Mouse (Mus musculus): Measurements from ENCODE around the gene Fam111a. TPM values are rescaled to one million over a fixed set of nuclear protein-coding genes. Genes with fewer than 3 reads are reported as not detected.
A peak's percentile ranks its signal among the peaks of the same experiment; 100 is the strongest.

Fam111a gene
- polyA plus RNA-seq, 1 experiment = 1.4 TPM

- Histone ChIP-seq H3K4me1 (ENCODE audit: control insufficient read depth, insufficient read depth, low read length) (no peaks in the 10 kb centered on the region), H3K4me3 (ENCODE audit: insufficient read depth, low read length) (0 out of 2 replicates have a peak overlapping the region, but pooled peaks have one; percentile 4), H3K27ac (ENCODE audit: insufficient read depth, low read length) (no peak overlapping the region)
- TF ChIP-seq POLR2A (IDR thresholded peaks at IDR 0.05; ENCODE audit: extremely low read depth, insufficient read depth, low read length) (no peak), CTCF (IDR thresholded peaks at IDR 0.05; ENCODE audit: extremely low read depth, insufficient read depth, low read length) (no peak)
Observed at GRCm38 (mm10) chr19:12574012-12574407, 28.5 kb downstream of the Fam111a start.

DNA sequence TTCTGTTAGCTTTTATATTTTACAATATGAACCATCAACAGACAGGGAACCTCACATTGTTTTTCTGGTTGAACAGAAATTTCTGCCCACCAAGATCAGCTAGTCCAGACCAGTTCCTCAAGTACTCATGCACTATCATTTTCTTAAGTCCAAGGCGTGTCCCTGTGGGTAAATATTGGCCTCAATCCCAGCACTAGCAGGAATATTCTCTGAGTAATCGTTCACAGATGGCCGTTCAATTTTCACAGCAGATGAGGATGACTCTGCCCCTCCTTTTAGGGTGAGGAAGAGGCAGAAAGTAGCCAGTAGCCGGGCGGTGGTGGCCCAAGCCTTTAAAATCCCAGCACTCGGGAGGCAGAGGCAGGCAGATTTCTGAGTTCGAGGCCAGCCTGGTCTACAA is 29.6 kb downstream of the Fam111a start:
- Histone ChIP-seq H3K4me3 (ENCODE audit: insufficient read depth, low read length) (no peak overlapping the region), H3K4me1 (ENCODE audit: control insufficient read depth, insufficient read depth, low read length) (no peaks in the 10 kb centered on the region), H3K27ac (ENCODE audit: insufficient read depth, low read length) (no peak overlapping the region)
- TF ChIP-seq POLR2A (IDR thresholded peaks at IDR 0.05; ENCODE audit: extremely low read depth, insufficient read depth, low read length) = no peak
- TF ChIP-seq CTCF (IDR thresholded peaks at IDR 0.05; ENCODE audit: extremely low read depth, insufficient read depth, low read length) = no peak

GRCm38 (mm10) chr19:12575514-12575913 is 30.0 kb downstream of the Fam111a start:
- Histone ChIP-seq H3K27ac (ENCODE audit: insufficient read depth, low read length) (no peak overlapping the region), H3K4me1 (ENCODE audit: control insufficient read depth, insufficient read depth, low read length) (no peaks in the 10 kb centered on the region), H3K4me3 (ENCODE audit: insufficient read depth, low read length) (no peak overlapping the region)
- TF ChIP-seq CTCF (IDR thresholded peaks at IDR 0.05; ENCODE audit: extremely low read depth, insufficient read depth, low read length) (no peak), POLR2A (IDR thresholded peaks at IDR 0.05; ENCODE audit: extremely low read depth, insufficient read depth, low read length) (no peak)

DNA sequence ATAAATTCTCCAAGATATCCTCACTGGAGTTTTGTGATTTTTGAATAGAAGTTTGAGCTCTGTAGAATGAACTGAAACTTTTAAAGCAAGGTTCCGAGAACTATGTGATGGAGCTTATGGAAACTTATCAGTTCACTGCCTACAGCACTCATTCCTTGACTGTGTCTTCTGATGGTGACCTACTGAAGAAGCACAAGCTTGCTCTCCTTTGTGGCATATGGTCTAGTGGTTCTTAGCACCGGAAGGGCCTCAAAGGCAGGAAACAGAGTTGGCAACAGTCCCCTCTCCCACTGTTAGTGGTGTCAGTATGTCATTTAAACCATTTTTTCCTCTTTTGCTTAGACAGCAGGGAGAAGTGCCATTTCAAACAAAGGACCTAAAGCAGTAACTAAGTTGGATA is 31.1 kb downstream of the Fam111a start:
- Histone ChIP-seq H3K4me1 (ENCODE audit: control insufficient read depth, insufficient read depth, low read length) (no peaks in the 10 kb centered on the region), H3K27ac (ENCODE audit: insufficient read depth, low read length) (no peak overlapping the region), H3K4me3 (ENCODE audit: insufficient read depth, low read length) (no peak overlapping the region)
- no peak for TF ChIP-seq CTCF (IDR thresholded peaks at IDR 0.05; ENCODE audit: extremely low read depth, insufficient read depth, low read length)

DNA sequence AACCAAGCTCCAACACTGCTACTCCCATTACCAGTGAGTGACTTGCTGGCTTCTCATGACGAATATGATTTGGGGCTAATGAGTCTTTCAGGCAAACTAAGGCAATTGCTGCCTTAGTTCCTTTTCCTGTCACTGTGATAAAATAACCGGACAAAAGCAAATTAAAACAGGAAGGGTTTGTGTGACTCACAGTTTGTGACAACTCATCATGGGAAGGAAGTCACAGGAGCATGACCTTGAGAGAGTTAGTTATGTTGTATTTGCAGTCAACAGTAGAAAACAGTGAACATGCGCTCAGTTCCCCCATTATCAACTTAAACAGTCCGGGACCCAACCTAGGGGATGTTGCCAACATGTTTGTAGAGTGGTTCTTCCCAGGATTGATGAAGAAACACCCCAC is 39.8 kb downstream of the Fam111a start:
- no peak overlapping the region for H3K4me3 ChIP-seq (ENCODE audit: insufficient read depth, low read length)
- H3K4me1 ChIP-seq (ENCODE audit: control insufficient read depth, insufficient read depth, low read length) = no peaks in the 10 kb centered on the region
- H3K27ac ChIP-seq (ENCODE audit: insufficient read depth, low read length) = no peak overlapping the region
- TF ChIP-seq CTCF (IDR thresholded peaks at IDR 0.05; ENCODE audit: extremely low read depth, insufficient read depth, low read length) = no peak

GRCm38 (mm10) chr19:12591908-12592307 is 46.4 kb downstream of the Fam111a start:
- no peak for TF ChIP-seq POLR2A (IDR thresholded peaks at IDR 0.05; ENCODE audit: extremely low read depth, insufficient read depth, low read length)
- peak; percentile 92 for TF ChIP-seq CTCF (IDR thresholded peaks at IDR 0.05; ENCODE audit: extremely low read depth, insufficient read depth, low read length)
- H3K27ac ChIP-seq (ENCODE audit: insufficient read depth, low read length) = no peak overlapping the region
- no peaks in the 10 kb centered on the region for H3K4me1 ChIP-seq (ENCODE audit: control insufficient read depth, insufficient read depth, low read length)
- H3K4me3 ChIP-seq (ENCODE audit: insufficient read depth, low read length) = no peak overlapping the region

DNA sequence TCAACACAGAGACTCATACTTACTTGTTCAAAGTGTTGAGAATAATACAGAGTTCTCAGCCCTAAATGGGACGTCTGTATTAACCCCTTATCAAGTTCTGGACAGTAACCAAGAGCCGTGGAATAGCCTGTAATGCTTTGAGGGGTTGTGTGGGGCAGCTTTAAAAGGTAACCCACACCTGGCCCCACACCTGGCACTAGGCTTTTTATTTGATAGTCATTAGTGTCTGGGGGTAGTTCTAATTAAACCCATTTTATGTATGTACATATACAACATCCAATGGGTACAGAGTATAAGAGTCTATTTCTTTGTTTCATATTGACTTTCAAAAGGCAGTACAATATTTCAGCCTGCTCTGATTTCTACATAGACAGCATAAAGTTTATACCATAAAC is 49.6 kb downstream of the Fam111a start:
- no peak overlapping the region for H3K27ac ChIP-seq (ENCODE audit: insufficient read depth, low read length)
- no peak for TF ChIP-seq CTCF (IDR thresholded peaks at IDR 0.05; ENCODE audit: extremely low read depth, insufficient read depth, low read length)
- TF ChIP-seq POLR2A (IDR thresholded peaks at IDR 0.05; ENCODE audit: extremely low read depth, insufficient read depth, low read length) = no peak
- H3K4me3 ChIP-seq (ENCODE audit: insufficient read depth, low read length) = peak overlapping the region; percentile 99
- no peaks in the 10 kb centered on the region; the same call in 1 of the 2 replicates for H3K4me1 ChIP-seq (ENCODE audit: control insufficient read depth, insufficient read depth, low read length)

GRCm38 (mm10) chr19:12595530-12596289 is 50.2 kb downstream of the Fam111a start:
- peak overlapping the region; percentile 99 for H3K4me3 ChIP-seq (ENCODE audit: insufficient read depth, low read length)
- no peaks in the 10 kb centered on the region; the same call in 1 of the 2 replicates for H3K4me1 ChIP-seq (ENCODE audit: control insufficient read depth, insufficient read depth, low read length)
- TF ChIP-seq CTCF (IDR thresholded peaks at IDR 0.05; ENCODE audit: extremely low read depth, insufficient read depth, low read length) (peak; percentile 28; the same call in 1 of the 2 replicates), POLR2A (IDR thresholded peaks at IDR 0.05; ENCODE audit: extremely low read depth, insufficient read depth, low read length) (peak; percentile 91)
- peak overlapping the region; percentile 96 for H3K27ac ChIP-seq (ENCODE audit: insufficient read depth, low read length)

GRCm38 (mm10) chr19:12596290-12597072 is 50.9 kb downstream of the Fam111a start:
- Histone ChIP-seq H3K4me3 (ENCODE audit: insufficient read depth, low read length) (peak overlapping the region; percentile 99), H3K27ac (ENCODE audit: insufficient read depth, low read length) (peak overlapping the region; percentile 96), H3K4me1 (ENCODE audit: control insufficient read depth, insufficient read depth, low read length) (no peaks in the 10 kb centered on the region; the same call in 1 of the 2 replicates)
- no peak for TF ChIP-seq POLR2A (IDR thresholded peaks at IDR 0.05; ENCODE audit: extremely low read depth, insufficient read depth, low read length)
- TF ChIP-seq CTCF (IDR thresholded peaks at IDR 0.05; ENCODE audit: extremely low read depth, insufficient read depth, low read length) = no peak

DNA sequence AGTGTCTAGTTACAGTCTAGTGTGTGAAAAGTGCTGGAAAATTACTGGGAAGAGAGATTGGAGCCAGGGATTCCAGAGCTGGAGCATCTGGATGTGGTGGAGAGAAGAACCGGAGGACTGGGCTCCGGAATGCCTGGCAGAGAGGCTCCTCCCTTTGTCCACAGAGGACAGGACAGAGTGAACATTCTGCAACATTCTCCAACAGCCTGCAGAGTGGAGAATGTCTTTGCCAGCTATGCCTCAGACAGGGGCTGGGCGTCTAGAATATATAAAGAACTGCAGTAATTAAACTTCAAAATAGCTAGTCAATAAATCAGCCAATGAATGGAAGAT is 51.5 kb downstream of the Fam111a start:
- Histone ChIP-seq H3K4me3 (ENCODE audit: insufficient read depth, low read length) (peak overlapping the region; percentile 99), H3K4me1 (ENCODE audit: control insufficient read depth, insufficient read depth, low read length) (no peaks in the 10 kb centered on the region; the same call in 1 of the 2 replicates), H3K27ac (ENCODE audit: insufficient read depth, low read length) (peak overlapping the region; percentile 7; the same call in 1 of the 2 replicates)
- TF ChIP-seq POLR2A (IDR thresholded peaks at IDR 0.05; ENCODE audit: extremely low read depth, insufficient read depth, low read length) (peak; percentile 28; the same call in 1 of the 2 replicates), CTCF (IDR thresholded peaks at IDR 0.05; ENCODE audit: extremely low read depth, insufficient read depth, low read length) (no peak)
